Mouse (Mus musculus) kidney, adult 2 months (tissue): ENCODE measurements at regions not wholly inside any gene's neighbourhood (a gene's known extent, or its start where the extent isn't known, plus 50 kb on each side); places are given as distances from the start of the nearest gene placed in this dataset.

ENCODE experiments used
- DNase-seq: peaks from one replicate; pipeline ENCODE4 v3.0.0; 2021
- H3K27ac ChIP-seq: fragments of 200-500 bp; 2 replicates; pipeline ENCODE4 v1.5.1; 2012; ENCODE audit warnings: low read depth, low read length, control low read depth, inconsistent platforms; ENCODE audit not compliant: insufficient read depth
- H3K27me3 ChIP-seq: fragments of 200-500 bp; replicated peaks from 2 replicates; pipeline ENCODE4 v1.6.1; 2012; ENCODE audit warnings: mild to moderate bottlenecking, moderate library complexity, low read length, inconsistent platforms; ENCODE audit not compliant: control insufficient read depth, insufficient read depth
- H3K36me3 ChIP-seq: fragments of 200-500 bp; 2 replicates; pipeline ENCODE4 v1.6.1; 2012; ENCODE audit warnings: mild to moderate bottlenecking, moderate library complexity, low read length, inconsistent platforms; ENCODE audit not compliant: control insufficient read depth, insufficient read depth
- H3K4me1 ChIP-seq: fragments of 200-500 bp; 2 replicates; pipeline ENCODE4 v1.6.1; 2011; ENCODE audit warnings: low read length; ENCODE audit not compliant: control insufficient read depth, insufficient read depth
- H3K4me3 ChIP-seq: fragments of 200-500 bp; 2 replicates; pipeline ENCODE4 v1.5.1; 2011; ENCODE audit warnings: mild to moderate bottlenecking, low read depth, low read length, control low read depth; ENCODE audit not compliant: insufficient read depth
- CTCF ChIP-seq: fragments of 200-500 bp; conservative IDR thresholded peaks from 2 replicates; pipeline ENCODE4 v1.5.1; 2011; ENCODE audit warnings: low read depth, mild to moderate bottlenecking, control low read depth, low read length, moderate library complexity, mixed read lengths; ENCODE audit not compliant: insufficient read depth, insufficient read length
- POLR2A ChIP-seq: fragments of 200-500 bp; IDR thresholded peaks from one replicate; pipeline ENCODE4 v1.6.1; 2011; ENCODE audit warnings: low read depth, low read length, control low read depth
- WGBS: fragments of 180-500 bp; shearing (Covaris S2); methylation state at CpG from one replicate; pipeline ENCODE4 v1.1.7; 2018; 5-methylcytosine and 5-hydroxymethylcytosine counted together

- Histone ChIP-seq H3K27ac (no peak overlapping the region), H3K36me3 (no peaks in the 10 kb centered on the region), H3K4me3 (no peak overlapping the region), H3K27me3 (no peaks in the 10 kb centered on the region), H3K4me1 (no peaks in the 10 kb centered on the region)
- TF ChIP-seq POLR2A: no peak
- no peak for TF ChIP-seq CTCF
- 8% methylated on average over 1 of the region's 1 CpGs for WGBS
- DNase-seq: no peak
Observed at GRCm38 (mm10) chrX:169554359-169554758, 130.6 kb upstream of the Mid1 start.

GRCm38 (mm10) chrX:169552851-169553250 lies 132.1 kb upstream of the Mid1 start:
- Histone ChIP-seq H3K27me3 (no peaks in the 10 kb centered on the region), H3K4me1 (no peaks in the 10 kb centered on the region), H3K36me3 (no peaks in the 10 kb centered on the region), H3K4me3 (no peak overlapping the region), H3K27ac (no peak overlapping the region)
- no peak for DNase-seq
- TF ChIP-seq CTCF (no peak), POLR2A (no peak)
- WGBS: 58% methylated on average over 1 of the region's 1 CpGs

GRCm38 (mm10) chrX:169544037-169544436 lies 141.0 kb upstream of the Mid1 start:
- 89% methylated on average over 3 of the region's 3 CpGs for WGBS
- Histone ChIP-seq H3K4me1 (no peaks in the 10 kb centered on the region), H3K4me3 (no peak overlapping the region), H3K36me3 (no peaks in the 10 kb centered on the region), H3K27ac (no peak overlapping the region), H3K27me3 (no peaks in the 10 kb centered on the region)
- TF ChIP-seq POLR2A: no peak
- no peak for TF ChIP-seq CTCF
- DNase-seq: no peak

- no peaks in the 10 kb centered on the region for H3K36me3 ChIP-seq
- no peaks in the 10 kb centered on the region for H3K27me3 ChIP-seq
- no peak for DNase-seq
- no peak for TF ChIP-seq CTCF
- no peak for TF ChIP-seq POLR2A
- H3K4me1 ChIP-seq: no peaks in the 10 kb centered on the region
- H3K27ac ChIP-seq: no peak overlapping the region
- H3K4me3 ChIP-seq: no peak overlapping the region
Observed at GRCm38 (mm10) chrX:169508229-169508628, 176.8 kb upstream of the Mid1 start.

- WGBS: 0% methylated on average over 1 of the region's 1 CpGs
- H3K27ac ChIP-seq: no peak overlapping the region
- H3K4me3 ChIP-seq: no peak overlapping the region
- TF ChIP-seq CTCF: no peak
- TF ChIP-seq POLR2A: no peak
- H3K27me3 ChIP-seq: no peaks in the 10 kb centered on the region
- DNase-seq: no peak
- H3K4me1 ChIP-seq: no peaks in the 10 kb centered on the region
- no peaks in the 10 kb centered on the region for H3K36me3 ChIP-seq
Observed at GRCm38 (mm10) chrX:169493577-169493976, 173.4 kb upstream of the Hccs start.

GRCm38 (mm10) chrX:169473518-169473917 lies 153.3 kb upstream of the Hccs start:
- no peak for TF ChIP-seq CTCF
- no peak for TF ChIP-seq POLR2A
- H3K4me1 ChIP-seq: no peaks in the 10 kb centered on the region
- H3K36me3 ChIP-seq: no peaks in the 10 kb centered on the region
- H3K4me3 ChIP-seq: no peak overlapping the region
- H3K27me3 ChIP-seq: no peaks in the 10 kb centered on the region
- peak; percentile 0 for DNase-seq
- H3K27ac ChIP-seq: no peak overlapping the region
- 64% methylated on average over 2 of the region's 2 CpGs for WGBS

- 45% methylated on average over 2 of the region's 2 CpGs for WGBS
- no peak for DNase-seq
- TF ChIP-seq CTCF (no peak), POLR2A (no peak)
Observed at GRCm38 (mm10) chrX:169470715-169471114, 150.5 kb upstream of the Hccs start.

GRCm38 (mm10) chrX:169450159-169450558 lies 130.0 kb upstream of the Hccs start:
- H3K4me3 ChIP-seq: no peak overlapping the region
- no peak overlapping the region for H3K27ac ChIP-seq
- WGBS: 59% methylated on average over 3 of the region's 3 CpGs
- no peaks in the 10 kb centered on the region for H3K4me1 ChIP-seq
- DNase-seq: no peak
- no peaks in the 10 kb centered on the region for H3K27me3 ChIP-seq
- no peaks in the 10 kb centered on the region for H3K36me3 ChIP-seq
- TF ChIP-seq CTCF (no peak), POLR2A (no peak)

More at GRCm38 (mm10) chrX:169470715-169471114, 150.5 kb upstream of the Hccs start:
- H3K27me3 ChIP-seq: no peaks in the 10 kb centered on the region
- no peaks in the 10 kb centered on the region for H3K4me1 ChIP-seq
- no peak overlapping the region for H3K27ac ChIP-seq
- H3K4me3 ChIP-seq: no peak overlapping the region
- no peaks in the 10 kb centered on the region for H3K36me3 ChIP-seq
